Mouse (Mus musculus): ENCODE results near the gene Lclat1.
A peak's percentile ranks its signal among the peaks of the same experiment; 100 is the strongest.
"Not testable (repeated sequence)": the region's sequence is repeated elsewhere in the genome, so short reads cannot be mapped to it uniquely, and the experiment has no call there.

Lclat1 gene

GRCm38 (mm10) chr17:73237178-73237853 lies 129.5 kb downstream of the Lclat1 start:
- peak; percentile 67 for ATAC-seq (ENCODE audit: low TSS enrichment)

- ATAC-seq (ENCODE audit: low TSS enrichment): no peak
Observed at GRCm38 (mm10) chr17:73238501-73238900, 130.7 kb downstream of the Lclat1 start.

GRCm38 (mm10) chr17:73241085-73241848 lies 133.5 kb downstream of the Lclat1 start:
- ATAC-seq (ENCODE audit: low TSS enrichment): no peak

- no peak for ATAC-seq (ENCODE audit: low TSS enrichment)
Observed at GRCm38 (mm10) chr17:73243676-73244075, 135.9 kb downstream of the Lclat1 start.

- ATAC-seq (ENCODE audit: low TSS enrichment): no peak
Observed at GRCm38 (mm10) chr17:73244596-73244995, 136.8 kb downstream of the Lclat1 start.

- ATAC-seq (ENCODE audit: low TSS enrichment): no peak
Observed at GRCm38 (mm10) chr17:73245089-73245684, 137.4 kb downstream of the Lclat1 start.

GRCm38 (mm10) chr17:73246036-73246435 lies 138.3 kb downstream of the Lclat1 start:
- no peak for ATAC-seq (ENCODE audit: low TSS enrichment)

- no peak for ATAC-seq (ENCODE audit: low TSS enrichment)
Observed at GRCm38 (mm10) chr17:73246926-73247325, 139.1 kb downstream of the Lclat1 start.

- no peak for ATAC-seq (ENCODE audit: low TSS enrichment)
Observed at GRCm38 (mm10) chr17:73247758-73248157, 140.0 kb downstream of the Lclat1 start.

- ATAC-seq (ENCODE audit: low TSS enrichment): no peak
Observed at GRCm38 (mm10) chr17:73250488-73251141, 142.8 kb downstream of the Lclat1 start.

- ATAC-seq (ENCODE audit: low TSS enrichment): no peak
Observed at GRCm38 (mm10) chr17:73251142-73251502, 143.3 kb downstream of the Lclat1 start.

GRCm38 (mm10) chr17:73251812-73252608 lies 144.2 kb downstream of the Lclat1 start:
- ATAC-seq (ENCODE audit: low TSS enrichment): 0 out of 2 replicates have a peak, but pooled peaks have one; percentile 29

GRCm38 (mm10) chr17:73253291-73253969 lies 145.6 kb downstream of the Lclat1 start:
- ATAC-seq (ENCODE audit: low TSS enrichment): no peak

- peak; percentile 44 for ATAC-seq (ENCODE audit: low TSS enrichment)
Observed at GRCm38 (mm10) chr17:73255801-73256200, 148.0 kb downstream of the Lclat1 start.

- ATAC-seq (ENCODE audit: low TSS enrichment): no peak
Observed at GRCm38 (mm10) chr17:73258620-73259019, 150.8 kb downstream of the Lclat1 start.

GRCm38 (mm10) chr17:73259258-73259657 lies 151.5 kb downstream of the Lclat1 start:
- ATAC-seq (ENCODE audit: low TSS enrichment): not testable (repeated sequence)

GRCm38 (mm10) chr17:73262558-73262957 lies 154.8 kb downstream of the Lclat1 start:
- no peak for ATAC-seq (ENCODE audit: low TSS enrichment)

GRCm38 (mm10) chr17:73263077-73263501 lies 155.3 kb downstream of the Lclat1 start:
- ATAC-seq (ENCODE audit: low TSS enrichment): peak; percentile 97

- ATAC-seq (ENCODE audit: low TSS enrichment): peak; percentile 56
Observed at GRCm38 (mm10) chr17:73270871-73271796, 163.3 kb downstream of the Lclat1 start.

Measured in frontal cortex, adult (tissue).